Mouse (Mus musculus) cerebellum, adult 18-20 months (tissue): ENCODE data around the gene Slc43a2.

ENCODE experiments used
- DNase-seq, 2 experiments: peaks; one replicate each; pipeline ENCODE4 v3.0.0; 2021

The Slc43a2 gene

DNA sequence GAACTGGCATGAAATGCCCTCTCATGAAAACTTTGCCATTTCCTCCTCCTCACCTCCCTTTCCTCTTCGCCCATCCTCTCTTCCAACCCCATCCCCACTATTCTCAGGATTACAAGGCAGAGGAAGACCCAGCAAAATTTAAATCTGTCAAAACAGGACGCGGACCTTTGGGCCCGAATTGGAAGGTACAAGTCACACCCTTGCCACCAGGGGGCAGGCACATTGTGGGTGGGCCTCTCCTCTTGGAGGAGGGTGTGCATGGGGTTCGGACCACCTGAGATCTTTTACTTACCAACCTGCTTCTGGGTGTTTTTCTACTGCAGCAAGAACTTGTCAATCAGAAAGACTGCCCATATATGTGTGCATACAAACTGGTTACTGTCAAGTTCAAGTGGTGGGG lies 87.6 kb downstream of the Slc43a2 start:
- DNase-seq: no peak

DNA sequence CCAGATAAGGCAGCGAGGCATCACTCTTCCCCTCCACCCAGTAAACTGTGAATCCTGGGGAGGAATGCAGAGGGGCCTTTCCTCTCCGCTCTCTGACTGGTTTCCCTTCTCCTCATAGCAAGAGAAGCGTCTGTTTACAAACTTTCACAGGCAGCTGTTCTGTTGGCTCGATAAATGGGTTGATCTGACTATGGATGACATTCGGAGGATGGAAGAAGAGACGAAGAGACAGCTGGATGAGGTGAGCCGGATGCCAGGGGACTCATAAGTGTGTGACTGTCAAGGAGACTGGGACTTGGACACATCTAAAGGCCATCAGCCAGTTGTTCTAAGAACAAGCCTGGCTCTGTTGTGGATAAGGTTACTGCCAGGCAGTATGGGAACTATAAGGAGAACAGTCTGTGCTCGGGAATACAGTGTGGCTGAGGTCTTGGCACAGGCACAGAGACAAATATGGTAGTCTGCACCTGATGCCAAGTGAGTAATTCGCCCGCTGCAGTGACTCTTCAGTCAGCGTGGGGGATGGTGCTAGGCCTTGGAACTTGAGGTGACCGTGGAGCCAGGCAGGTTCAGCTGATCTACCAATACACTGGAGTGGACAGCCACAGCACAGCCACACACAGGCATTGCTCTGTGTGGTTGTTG lies 88.8 kb downstream of the Slc43a2 start:
- peak; percentile 75 to 85 for DNase-seq

DNA sequence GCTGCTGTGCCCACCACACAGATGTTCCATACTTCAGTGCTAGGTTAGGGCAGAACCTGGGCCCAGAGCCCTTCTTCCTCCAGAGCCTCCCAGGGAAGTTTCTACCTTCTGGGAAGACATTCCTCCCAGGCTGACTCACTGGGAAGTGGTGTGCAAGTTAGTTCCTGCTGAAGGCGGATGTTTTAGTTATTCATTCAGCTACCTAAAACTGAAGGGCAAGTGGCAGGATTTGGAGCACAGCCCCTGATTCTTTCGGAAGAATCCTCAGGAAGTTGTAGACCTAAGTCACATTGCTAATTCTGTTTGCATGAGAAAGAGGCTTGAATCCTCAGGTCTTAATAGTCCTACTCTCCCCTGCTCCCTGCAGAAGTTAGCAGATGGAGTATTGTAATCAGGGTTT lies 89.9 kb downstream of the Slc43a2 start:
- no peak for DNase-seq

DNA sequence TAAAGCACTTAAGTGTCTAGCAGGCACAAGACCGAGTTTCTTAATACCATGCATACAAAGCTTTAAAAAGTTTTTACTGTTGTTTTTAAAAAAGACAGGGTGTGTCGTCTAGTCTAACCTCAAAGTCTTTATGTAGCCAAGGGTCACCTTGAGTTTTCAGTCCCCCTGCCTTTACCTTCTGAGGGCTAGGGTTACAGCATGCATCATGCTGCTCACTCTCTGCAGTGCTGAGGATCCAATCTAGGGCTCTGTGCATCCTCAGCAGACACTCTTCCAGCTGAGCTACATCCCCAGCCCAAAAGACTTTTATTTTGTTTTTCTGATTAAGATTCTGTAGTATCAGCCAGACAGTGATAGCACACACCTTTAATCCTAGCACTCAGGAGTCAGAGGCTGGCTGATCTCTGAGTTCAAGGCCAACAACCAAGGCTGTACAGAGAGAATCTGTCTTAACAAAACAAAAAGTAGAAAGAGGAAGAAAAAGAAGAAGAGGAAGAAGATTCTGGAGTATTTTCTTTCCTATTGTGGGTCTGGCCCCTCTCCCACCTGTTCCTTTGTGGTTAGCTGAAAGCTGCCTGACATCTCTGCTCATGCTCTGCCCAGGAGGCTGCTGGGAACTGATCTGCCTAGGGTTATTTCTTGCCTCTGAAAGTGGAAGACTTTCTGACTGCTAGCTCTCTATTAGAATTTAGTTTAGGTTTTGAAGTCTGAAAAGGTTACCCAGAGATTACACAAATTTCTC lies 91.3 kb downstream of the Slc43a2 start:
- no peak for DNase-seq

DNA sequence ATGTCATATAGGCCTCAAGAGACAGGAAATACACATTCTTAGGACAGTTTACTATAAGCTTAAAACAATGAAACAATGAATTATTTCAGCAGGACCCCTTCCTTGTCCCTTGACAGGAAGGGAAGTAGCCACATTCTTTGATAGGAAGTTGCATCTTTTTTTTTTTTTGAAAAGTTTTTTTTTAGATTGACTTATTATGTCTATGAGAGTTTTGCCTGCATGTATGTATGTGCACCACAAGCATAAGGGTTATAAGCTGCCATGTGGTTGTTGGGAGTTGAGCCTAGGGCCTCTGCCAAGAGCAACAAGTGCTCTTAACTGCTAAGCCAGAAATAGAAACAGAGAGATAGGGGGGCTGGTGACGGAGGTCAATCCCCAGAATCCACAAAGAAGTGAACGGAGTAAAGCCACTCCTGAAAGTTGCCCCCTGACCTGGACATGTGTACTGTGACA lies 92.6 kb downstream of the Slc43a2 start:
- no peak for DNase-seq

DNA sequence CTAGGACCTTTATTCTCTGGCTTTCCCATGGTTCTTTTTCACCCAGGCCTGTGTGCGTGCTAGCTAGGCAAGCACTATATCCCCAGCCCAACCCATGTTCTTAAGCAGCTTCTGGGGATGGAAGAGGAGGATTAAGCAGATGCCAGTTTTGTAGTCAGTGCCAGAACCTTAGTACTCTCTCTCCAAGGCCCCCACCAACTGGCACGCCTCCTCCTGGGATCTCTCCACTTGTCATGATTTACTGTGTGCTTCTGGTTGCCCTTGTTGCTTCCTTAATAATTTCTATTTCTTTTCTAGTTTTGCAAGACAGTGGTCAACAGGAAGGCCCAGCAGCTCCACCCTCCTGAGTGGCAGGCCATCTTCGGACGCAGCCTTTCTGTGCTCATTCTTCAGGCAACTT lies 94.3 kb downstream of the Slc43a2 start:
- no peak for DNase-seq
